Mouse (Mus musculus) telencephalon, adult 2 months (tissue): ENCODE results near the gene Cul1.
"Not testable (repeated sequence)": the region's sequence is repeated elsewhere in the genome, so short reads cannot be mapped to it uniquely, and the experiment has no call there.

ENCODE experiments used
- DNase-seq: peaks from one replicate; pipeline ENCODE4 v3.0.0-alpha.2; 2011; ENCODE audit warnings: low read depth, low spot score

Gene Cul1

GRCm38 (mm10) chr6:47453098-47453497 lies at the start of gene Cul1:
Gene Cul1, plus strand, starts transcription at chr6:47453398.
- DNase-seq: no peak

- no peak for DNase-seq
Observed at GRCm38 (mm10) chr6:47404419-47405382, 48.5 kb upstream of the Cul1 start.

GRCm38 (mm10) chr6:47412886-47413606 lies 40.2 kb upstream of the Cul1 start:
- DNase-seq: no peak

GRCm38 (mm10) chr6:47413656-47414055 lies 39.5 kb upstream of the Cul1 start:
- DNase-seq: no peak

- DNase-seq: no peak
Observed at GRCm38 (mm10) chr6:47418691-47419090, 34.5 kb upstream of the Cul1 start.

- DNase-seq: no peak
Observed at GRCm38 (mm10) chr6:47420156-47420555, 33.0 kb upstream of the Cul1 start.

GRCm38 (mm10) chr6:47421221-47421620 lies 32.0 kb upstream of the Cul1 start:
- peak; percentile 27 for DNase-seq

- no peak for DNase-seq
Observed at GRCm38 (mm10) chr6:47426136-47426535, 27.1 kb upstream of the Cul1 start.

GRCm38 (mm10) chr6:47426556-47426955 lies 26.6 kb upstream of the Cul1 start:
- DNase-seq: not testable (repeated sequence)

GRCm38 (mm10) chr6:47432795-47433194 lies 20.4 kb upstream of the Cul1 start:
- DNase-seq: not testable (repeated sequence)

GRCm38 (mm10) chr6:47440080-47440479 lies 13.1 kb upstream of the Cul1 start:
- no peak for DNase-seq

GRCm38 (mm10) chr6:47447658-47448057 lies 5.5 kb upstream of the Cul1 start:
- DNase-seq: no peak

- DNase-seq: no peak
Observed at GRCm38 (mm10) chr6:47453522-47454130, 428 bp downstream of the Cul1 start.

GRCm38 (mm10) chr6:47454131-47454574 lies 955 bp downstream of the Cul1 start:
- no peak for DNase-seq

GRCm38 (mm10) chr6:47454575-47455571 lies 1.7 kb downstream of the Cul1 start:
- no peak for DNase-seq

GRCm38 (mm10) chr6:47455843-47456242 lies 2.6 kb downstream of the Cul1 start:
- no peak for DNase-seq

- DNase-seq: no peak
Observed at GRCm38 (mm10) chr6:47456853-47457252, 3.7 kb downstream of the Cul1 start.

GRCm38 (mm10) chr6:47465400-47465799 lies 12.2 kb downstream of the Cul1 start:
- DNase-seq: no peak

GRCm38 (mm10) chr6:47466488-47466887 lies 13.3 kb downstream of the Cul1 start:
- no peak for DNase-seq

- DNase-seq: no peak
Observed at GRCm38 (mm10) chr6:47467058-47467457, 13.9 kb downstream of the Cul1 start.

GRCm38 (mm10) chr6:47469760-47470159 lies 16.6 kb downstream of the Cul1 start:
- no peak for DNase-seq
